Mouse (Mus musculus): ENCODE results near the gene Jph4. TPM values are rescaled to one million over a fixed set of nuclear protein-coding genes. Genes with fewer than 3 reads are reported as not detected.

The Jph4 gene
- total RNA-seq, 2 experiments from 2014 or later = 366 to 372 TPM

GRCm38 (mm10) chr14:55122359-55122758 is 5.6 kb upstream of the Jph4 start:
- DNase-seq (ENCODE audit: low spot score in 2 of 2) = no peak
- intact Hi-C loops (cut with DNase I) = loop anchor here (5.0 kb wide), 1 partner anchor 40 kb away; no protein-coding TSS in a partner anchor

DNA sequence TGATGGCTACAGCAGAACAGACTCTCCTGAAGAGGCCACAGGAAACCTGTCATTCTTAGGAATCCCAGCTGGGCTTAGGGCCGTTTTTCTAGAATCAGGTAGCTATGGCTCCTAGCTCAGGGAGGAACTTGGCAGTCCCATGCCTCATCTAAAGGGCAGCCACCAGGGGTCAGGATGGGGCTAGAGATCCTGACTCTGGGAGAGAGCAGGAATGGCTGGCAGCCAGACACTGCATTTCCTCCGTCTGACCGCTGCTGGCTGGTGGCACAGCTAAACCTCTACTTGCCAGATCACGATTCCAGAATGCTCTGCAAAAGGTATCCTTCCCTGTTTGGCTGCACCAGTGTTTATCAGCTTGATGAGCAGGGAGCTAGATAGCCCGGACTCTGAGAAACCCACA is 5.2 kb upstream of the Jph4 start:
- peak in 1 of 2 experiments; percentile 66 for DNase-seq (ENCODE audit: low spot score in 2 of 2)
- intact Hi-C loops (cut with DNase I) = loop anchor here (5.0 kb wide), 1 partner anchor 40 kb away; no protein-coding TSS in a partner anchor

DNA sequence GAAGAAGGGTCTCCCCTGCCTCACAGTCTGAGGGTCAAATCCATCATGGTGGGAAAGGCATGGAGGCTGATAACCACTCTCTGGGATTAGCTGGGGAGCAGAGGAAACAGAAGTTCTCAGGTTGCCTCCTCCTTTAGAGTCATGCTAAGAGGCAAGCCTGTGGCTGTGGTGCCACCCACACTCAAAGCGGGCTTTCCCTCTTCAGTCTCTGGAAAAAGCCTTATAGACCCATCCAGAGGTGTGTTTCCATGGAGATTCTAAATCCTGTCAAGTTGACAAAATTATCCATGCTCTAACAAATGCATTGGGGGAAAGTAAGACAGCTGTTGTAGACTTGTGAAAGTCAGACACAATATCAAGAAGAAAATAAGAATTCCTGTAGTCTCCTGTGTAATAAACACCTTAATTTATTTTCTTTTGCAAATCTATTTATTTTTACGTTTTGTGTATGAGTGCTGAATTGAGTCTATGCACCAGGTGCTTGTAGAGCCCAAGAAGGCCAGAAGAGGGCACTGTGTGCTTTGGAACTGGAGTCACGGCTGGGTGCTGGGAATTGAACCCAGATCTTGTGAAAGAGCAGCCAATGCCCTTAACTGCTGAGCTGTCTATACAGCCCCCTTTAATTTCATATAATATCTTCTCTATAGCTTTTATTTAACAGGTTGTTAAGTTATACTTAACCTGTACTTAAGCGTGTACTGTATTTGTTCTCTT is 2.8 kb upstream of the Jph4 start:
- DNase-seq (ENCODE audit: low spot score in 2 of 2) = no peak
- intact Hi-C loops (cut with DNase I) = loop anchor here (5.0 kb wide), 1 partner anchor 43 kb away; no protein-coding TSS in a partner anchor

DNA sequence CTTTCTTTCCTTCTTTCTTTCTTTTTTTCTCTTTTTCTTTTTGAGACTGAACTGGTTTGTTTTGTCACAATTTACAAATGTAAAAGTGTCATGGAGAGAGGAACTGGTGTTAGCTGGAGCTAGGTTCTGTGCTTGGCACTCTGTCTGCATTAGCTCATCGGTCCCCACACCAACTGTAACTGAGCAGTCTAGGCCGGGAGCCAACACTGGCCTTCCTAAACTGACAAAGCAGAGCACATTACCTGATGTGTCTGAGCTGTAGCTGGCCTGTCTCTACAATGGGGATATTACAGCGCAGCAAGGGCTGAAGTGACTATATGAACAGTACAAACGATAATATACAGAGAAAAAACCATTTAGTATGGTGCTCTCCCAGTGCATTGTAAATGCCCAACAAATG is 2.1 kb upstream of the Jph4 start:
- intact Hi-C loops (cut with DNase I) = no loop called here
- DNase-seq (ENCODE audit: low spot score in 2 of 2) = no peak

- intact Hi-C loops (cut with DNase I) = no loop called here
- no peak for DNase-seq (ENCODE audit: low spot score in 2 of 2)
Measured at GRCm38 (mm10) chr14:55115846-55116245, 889 bp downstream of the Jph4 start.

GRCm38 (mm10) chr14:55114759-55115701 is 1.7 kb downstream of the Jph4 start:
- peak; percentile 67 to 76 for DNase-seq (ENCODE audit: low spot score in 2 of 2)

GRCm38 (mm10) chr14:55113975-55114645 is 2.6 kb downstream of the Jph4 start:
- intact Hi-C loops (cut with DNase I) = no loop called here

More at GRCm38 (mm10) chr14:55114759-55115701, 1.7 kb downstream of the Jph4 start:
- intact Hi-C loops (cut with DNase I) = no loop called here

GRCm38 (mm10) chr14:55113351-55113974 is 3.3 kb downstream of the Jph4 start:
- intact Hi-C loops (cut with DNase I) = no loop called here
- peak in 1 of 2 experiments; percentile 7 for DNase-seq (ENCODE audit: low spot score in 2 of 2)

More at GRCm38 (mm10) chr14:55113975-55114645, 2.6 kb downstream of the Jph4 start:
- peak in 1 of 2 experiments; percentile 28 for DNase-seq (ENCODE audit: low spot score in 2 of 2)

- intact Hi-C loops (cut with DNase I) = no loop called here
- DNase-seq (ENCODE audit: low spot score in 2 of 2) = peak; percentile 73 to 86
Measured at GRCm38 (mm10) chr14:55111720-55112119, 5.0 kb downstream of the Jph4 start.

- DNase-seq (ENCODE audit: low spot score in 2 of 2) = no peak
- intact Hi-C loops (cut with DNase I) = no loop called here
Measured at GRCm38 (mm10) chr14:55110076-55110475, 6.7 kb downstream of the Jph4 start.

DNA sequence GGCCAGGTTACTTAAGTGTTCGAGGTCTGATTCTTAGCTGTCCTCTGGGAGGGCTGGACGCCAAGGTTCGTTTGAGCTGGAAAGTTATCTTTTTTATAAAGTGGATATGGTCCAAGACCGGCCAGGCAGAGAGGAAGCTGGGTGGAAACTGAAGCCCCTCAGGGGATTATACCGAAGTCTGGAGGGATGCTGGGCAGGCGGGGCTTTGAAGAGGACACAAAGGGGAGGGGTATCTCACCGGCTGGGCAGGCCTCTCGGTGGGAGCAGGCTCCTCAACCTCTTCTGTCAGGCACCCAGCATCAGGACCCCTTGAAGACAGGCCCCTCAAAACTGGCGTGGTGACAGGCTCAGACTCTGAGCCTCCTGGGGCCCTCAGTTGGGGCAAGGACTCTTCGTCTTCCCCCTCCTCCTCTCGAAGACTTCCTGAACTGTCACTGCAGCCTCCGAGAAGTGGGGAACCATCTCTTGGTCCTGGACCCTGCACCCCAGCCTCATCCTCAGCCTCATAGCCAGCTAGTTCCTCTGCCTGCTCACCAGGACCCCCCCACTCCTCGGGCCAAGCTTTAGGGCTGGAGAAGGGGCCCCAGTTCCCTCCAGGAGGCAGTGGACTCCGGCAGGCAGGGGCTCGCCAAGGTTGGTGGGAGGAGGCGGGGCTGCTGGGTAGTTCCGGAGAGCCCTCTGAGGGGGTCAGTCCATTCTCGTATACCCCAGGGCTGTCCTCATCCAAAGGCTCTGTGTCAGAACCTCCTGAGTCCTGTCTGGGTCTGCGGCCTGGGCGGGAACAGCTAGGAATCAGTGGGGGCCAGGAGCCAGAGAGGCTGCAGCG is 7.5 kb downstream of the Jph4 start:
- DNase-seq (ENCODE audit: low spot score in 2 of 2) = peak in 1 of 2 experiments; percentile 52
- intact Hi-C loops (cut with DNase I) = loop anchor here (5.0 kb wide), 1 partner anchor 212 kb away; no protein-coding TSS in a partner anchor

DNA sequence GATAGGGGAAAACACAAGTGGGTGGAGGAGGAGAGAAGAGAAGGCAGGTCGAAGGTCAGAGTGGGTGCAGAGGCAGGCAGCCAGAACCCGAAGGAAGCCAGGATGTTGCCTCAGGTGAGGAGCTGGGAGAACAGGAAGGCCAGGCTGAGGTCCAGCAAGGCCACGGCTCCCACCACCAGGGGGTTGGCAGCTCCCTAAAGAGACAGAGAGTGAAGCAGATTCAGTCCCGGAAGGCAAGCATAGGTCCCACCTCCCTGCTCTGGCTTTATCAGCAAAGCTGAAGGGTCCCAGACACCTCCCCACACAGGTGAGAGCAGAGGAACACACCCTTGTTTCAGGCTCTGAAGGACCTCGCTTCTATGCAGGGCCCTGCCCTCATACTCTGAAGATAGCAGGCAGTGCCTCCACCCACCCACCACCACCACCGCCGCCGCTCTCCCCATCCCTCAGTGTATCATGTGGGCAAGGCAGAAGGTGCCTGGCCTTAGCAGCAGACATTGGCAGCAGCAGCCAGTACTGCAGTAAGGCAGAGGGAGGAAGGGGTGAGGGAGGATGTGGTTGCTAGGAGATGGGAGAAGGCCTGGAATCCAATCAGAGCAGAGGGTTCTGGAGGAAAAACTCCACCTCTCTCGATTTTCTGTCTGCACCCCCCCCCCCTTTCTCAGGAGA is 8.4 kb downstream of the Jph4 start:
- DNase-seq (ENCODE audit: low spot score in 2 of 2) = peak; percentile 80 to 93
- intact Hi-C loops (cut with DNase I) = loop anchor here (5.0 kb wide), 1 partner anchor 211 kb away; no protein-coding TSS in a partner anchor

GRCm38 (mm10) chr14:55106990-55107389 is 9.7 kb downstream of the Jph4 start:
- intact Hi-C loops (cut with DNase I) = loop anchor here (5.0 kb wide), 1 partner anchor 210 kb away; no protein-coding TSS in a partner anchor
- DNase-seq (ENCODE audit: low spot score in 2 of 2) = no peak

GRCm38 (mm10) chr14:55105836-55106809 is 10.6 kb downstream of the Jph4 start, which contains the start of gene Ap1g2:
Gene Ap1g2 (minus strand): TSS chr14:55106593.
- intact Hi-C loops (cut with DNase I) = loop anchor here (5.0 kb wide), 1 partner anchor 209 kb away; no protein-coding TSS in a partner anchor
- DNase-seq (ENCODE audit: low spot score in 2 of 2) = peak; percentile 88 to 89

GRCm38 (mm10) chr14:55105386-55105785 is 11.3 kb downstream of the Jph4 start:
- no peak for DNase-seq (ENCODE audit: low spot score in 2 of 2)
- intact Hi-C loops (cut with DNase I) = loop anchor here (5.0 kb wide), 1 partner anchor 208 kb away; no protein-coding TSS in a partner anchor

- intact Hi-C loops (cut with DNase I) = no loop called here
Measured at GRCm38 (mm10) chr14:55104365-55104764, 12.4 kb downstream of the Jph4 start.

More at GRCm38 (mm10) chr14:55104365-55104764, 12.4 kb downstream of the Jph4 start:
- no peak for DNase-seq (ENCODE audit: low spot score in 2 of 2)
